ENCODE assay signal across 10 mouse cellular contexts in the genomic region with DNA sequence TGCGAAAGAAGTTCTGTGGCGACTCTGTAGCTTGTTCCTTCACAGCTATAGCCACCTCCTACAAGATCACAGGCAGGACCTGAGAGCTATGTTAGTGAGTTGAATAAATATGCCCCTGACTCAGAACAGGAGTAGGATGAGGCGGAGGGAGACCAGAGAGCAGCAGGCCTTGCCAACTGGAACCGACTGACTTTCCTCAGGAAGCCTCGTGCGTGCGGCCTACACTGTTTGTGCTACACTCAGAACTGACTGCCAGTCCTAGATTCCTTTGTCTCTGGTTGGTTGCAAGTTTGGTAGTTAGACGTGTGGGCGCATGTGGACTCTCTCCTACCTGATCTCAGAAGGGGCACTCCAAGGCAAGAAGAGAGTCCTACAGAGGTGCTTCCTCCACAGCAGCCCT. TPM values are rescaled to one million over a fixed set of nuclear protein-coding genes. Genes with fewer than 3 reads are reported as not detected.
DNase-seq lines count a peak whose midpoint lies in the region; ATAC-seq and TF ChIP-seq lines count a peak whose summit lies in the region.
"Had no signal": no experiment of that assay in that cellular context is flagged by ENCODE, and none has a peak within 500 bp of the region (broad histone marks: within the 10 kb centered on the region; RNA-seq: fewer than 3 reads in every experiment).

No protein-coding gene starts in this region.

- no peaks in the 10 kb centered on the region for H3K36me3 ChIP-seq in kidney, postnatal 0 days (ENCODE audit: insufficient read depth, low read length)
- peaks cover 39 to 75% of the 10 kb centered on the region in 2 experiments for H3K36me3 ChIP-seq in CH12.LX (replicated peaks in 1 of 2; ENCODE audit: control insufficient read depth in 1 of 2, insufficient read depth in 1 of 2, low read length in 1 of 2)

- ATAC-seq in frontal cortex, adult (ENCODE audit: low TSS enrichment) = peak; percentile 42
- 0 out of 2 replicates have a peak, but pooled peaks have one; percentile 11 for ATAC-seq in kidney, postnatal 0 days (replicated peaks; ENCODE audit: low FRiP score, low read depth)

- peak overlapping the region; percentile 44; the same call in 1 of the 2 replicates for H3K27ac ChIP-seq in kidney, postnatal 0 days
- H3K27ac ChIP-seq in CH12.LX (ENCODE audit: insufficient read depth, low read depth) = no peak overlapping the region

- 0 out of 2 replicates have a peak, but pooled peaks cover 10% of the 10 kb centered on the region for H3K4me1 ChIP-seq in kidney, postnatal 0 days (replicated peaks; ENCODE audit: insufficient read depth, low read length)
- H3K4me1 ChIP-seq in CH12.LX (ENCODE audit: control insufficient read depth in 1 of 2, insufficient read depth in 2 of 2) = peaks cover 2 to 10% of the 10 kb centered on the region in 2 experiments; a peak in 2 of 4 replicates

- no peak overlapping the region for H3K4me3 ChIP-seq in kidney, postnatal 0 days (replicated peaks; ENCODE audit: low read depth, low read length)
- no peak overlapping the region for H3K4me3 ChIP-seq in CH12.LX (replicated peaks in 1 of 3; ENCODE audit: low read depth in 2 of 3, low read length in 2 of 3, poor library complexity in 1 of 3)
- H3K4me3 ChIP-seq: heart, adult 2 months had no signal

- H3K9me3 ChIP-seq in kidney, postnatal 0 days (replicated peaks; ENCODE audit: low read length) = no peaks in the 10 kb centered on the region
- H3K9me3 ChIP-seq in CH12.LX (replicated peaks; ENCODE audit: low read length) = no peaks in the 10 kb centered on the region

- 0 out of 2 replicates have a peak overlapping the region, but pooled peaks have one; percentile 14 for H3K9ac ChIP-seq in kidney, postnatal 0 days (ENCODE audit: low read depth, low read length)
- H3K9ac ChIP-seq in CH12.LX (ENCODE audit: insufficient read depth, low read depth) = no peak overlapping the region

- TF ChIP-seq POLR2A in CH12.LX (IDR thresholded peaks at IDR 0.05; ENCODE audit: low read depth, low read length) = no peak

- no peak for TF ChIP-seq EP300 in CH12.LX (IDR thresholded peaks at IDR 0.05; ENCODE audit: low read length)

- no peak overlapping the region for H3K4me2 ChIP-seq in kidney, postnatal 0 days (ENCODE audit: low read length)
- H3K4me2 ChIP-seq in CH12.LX (ENCODE audit: insufficient read depth, low read depth, poor library complexity, severe bottlenecking) = no peak overlapping the region

- TF ChIP-seq CTCF in kidney, postnatal 0 days (IDR thresholded peaks at IDR 0.05; ENCODE audit: low read depth) = no peak
- no peak for TF ChIP-seq CTCF in CH12.LX (conservative IDR thresholded peaks at IDR 0.05 in 1 of 2, IDR thresholded peaks at IDR 0.05 in 1 of 2; ENCODE audit: low read depth in 2 of 2, low read length in 2 of 2)

- no peaks in the 10 kb centered on the region for H3K79me2 ChIP-seq in CH12.LX (replicated peaks; ENCODE audit: control insufficient read depth, extremely low read depth, insufficient read depth, poor library complexity, severe bottlenecking)

- in situ Hi-C loops in CH12.LX (cut with MboI; ENCODE audit: low pct_ligation_motif_present, low pct_unique_long_range_greater_than_20kb, low sequenced_read_pairs) = no loop called here

- WGBS in kidney, postnatal 0 days = 63% methylated on average over 9 of the region's 9 CpGs

- dilution Hi-C loops in CH12.LX (cut with MboI; ENCODE audit: extremely low pct_ligation_motif_present, extremely low pct_unique_long_range_greater_than_20kb, low sequenced_read_pairs) = no loop called here

- DNase-seq in frontal cortex, postnatal 14 days (ENCODE audit: low spot score in 2 of 2) = no peak
- peak; percentile 24 for DNase-seq in kidney, postnatal 0 days (ENCODE audit: low spot score)
- no peak for DNase-seq in kidney, postnatal 10 days
- DNase-seq in CH12.LX (ENCODE audit: extremely low read depth) = peak; percentile 22
- DNase-seq in gonadal fat pad, adult 2 months (ENCODE audit: low read depth) = peak; percentile 19
- no peak for DNase-seq in adrenal gland, adult 18-20 months (ENCODE audit: low spot score in 2 of 2)
- DNase-seq in urinary bladder, postnatal 14 days (ENCODE audit: low spot score) = no peak
- DNase-seq: thymus, adult 2 months had no signal

- TF ChIP-seq RAD21 in CH12.LX (IDR thresholded peaks at IDR 0.05; ENCODE audit: low read depth, low read length) = no peak

- H3K27me3 ChIP-seq in kidney, postnatal 0 days (ENCODE audit: insufficient read depth, low read length) = no peaks in the 10 kb centered on the region
- no peaks in the 10 kb centered on the region for H3K27me3 ChIP-seq in CH12.LX (replicated peaks)

TF ChIP-seq in CH12.LX, 34 proteins besides CTCF, POLR2A, EP300 and RAD21:
- TF ChIP-seq JUN (IDR thresholded peaks at IDR 0.05; ENCODE audit: insufficient read depth, low read depth, low read length) (no peak), ZNF384 (IDR thresholded peaks at IDR 0.05; ENCODE audit: low read depth, low read length) (no peak), MAFK (IDR thresholded peaks at IDR 0.05; ENCODE audit: insufficient replicate concordance, low read length) (no peak), E2F4 (IDR thresholded peaks at IDR 0.05; ENCODE audit: insufficient replicate concordance, low read depth, low read length) (no peak), BHLHE40 (IDR thresholded peaks at IDR 0.05; ENCODE audit: low read depth, low read length) (no peak), MXI1 (IDR thresholded peaks at IDR 0.05; ENCODE audit: low read depth, low read length) (no peak), CHD1 (IDR thresholded peaks at IDR 0.05; ENCODE audit: low read depth, low read length) (no peak), MAX (IDR thresholded peaks at IDR 0.05; ENCODE audit: low read length) (no peak), HCFC1 (IDR thresholded peaks at IDR 0.05; ENCODE audit: low read depth, low read length) (no peak), MYC (IDR thresholded peaks at IDR 0.05; ENCODE audit: low read depth, low read length) (no peak)

RNA-seq across cellular contexts. Expression of a gene that starts 50.2 kb away (rescaled TPM):
- polyA plus RNA-seq in kidney, postnatal 0 days (2015; fragmentation: Nextera tagmentation; extraction: Ambion mirVana) = 79.5 and 81.3 TPM in 2 replicates
- total RNA-seq in CH12.LX (2012; rRNA removed) (59.6 and 74.1 TPM in 2 replicates), CH12.LX (2014; rRNA removed) (68.5 and 74.6 TPM in 2 replicates)
- 191 and 193 TPM in 2 replicates for polyA plus RNA-seq in CH12.LX (2012; ENCODE audit: insufficient read length, low read depth)
- polyA plus RNA-seq in gonadal fat pad, adult 2 months (2012; rRNA removed) = 37.9 and 47.3 TPM in 2 replicates
- total RNA-seq in adrenal gland, adult 18-20 months (2021) = 100 to 1,000 TPM; 126 to 138 TPM

Comparison
In these comparisons a context has a peak if more than half of its experiments do, and no peak if none do; other contexts are left out.
1. DNase-seq: peak in kidney, postnatal 0 days (single experiment), CH12.LX (single experiment) and gonadal fat pad, adult 2 months (single experiment); none in frontal cortex, postnatal 14 days (0 of 2), kidney, postnatal 10 days (single experiment), adrenal gland, adult 18-20 months (0 of 2) and urinary bladder, postnatal 14 days (single experiment).